Mouse (Mus musculus) adipocyte (in vitro differentiated cells): Measurements from ENCODE around the gene Krt10.

Experiments
- DNase-seq: peaks from one replicate; pipeline ENCODE4 v3.0.0-alpha.2; 2016; ENCODE audit warnings: low spot score

The Krt10 gene

DNA sequence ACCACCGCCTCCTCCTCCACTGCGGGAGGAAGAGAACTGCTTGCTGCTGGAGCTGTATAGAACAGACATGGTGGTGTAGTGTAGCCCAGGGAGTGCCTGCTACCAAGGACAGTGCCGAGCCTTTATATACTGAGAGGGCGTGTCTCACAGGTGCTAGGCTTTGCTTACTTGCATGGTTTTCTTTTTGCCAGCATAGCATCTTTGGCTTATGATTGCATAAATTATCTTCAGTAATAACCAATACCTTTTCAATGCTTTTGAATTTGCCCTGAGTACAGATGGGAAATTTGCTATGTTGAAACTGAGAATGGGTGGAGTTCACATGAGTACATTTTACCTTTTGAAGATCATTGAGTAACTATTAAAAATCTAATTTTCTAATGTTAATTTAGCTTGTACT is at the start of gene Krt10:
Krt10 (minus strand) TSS at position 101 of the 400 bp plus-strand sequence.
- no peak for DNase-seq

DNA sequence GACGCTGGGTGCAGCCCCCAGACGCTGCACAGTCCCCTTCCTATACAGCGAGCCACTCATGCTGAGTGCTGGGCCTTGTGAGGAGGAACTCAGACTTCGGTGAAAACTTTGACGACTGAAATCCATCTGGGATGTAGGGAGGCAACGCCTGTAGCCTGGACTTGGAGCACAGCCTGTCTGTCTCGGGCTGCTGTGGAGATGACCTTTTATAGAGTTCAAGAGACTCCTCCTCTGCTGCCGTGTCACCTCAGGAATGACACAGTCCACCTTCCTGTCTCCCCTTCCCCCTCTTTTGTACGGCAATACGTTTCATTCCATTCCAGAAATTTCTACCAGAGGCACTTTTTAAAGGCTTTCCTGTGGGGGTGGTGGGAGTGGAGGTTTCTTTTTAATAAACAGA is 48.8 kb upstream of the Krt10 start, which contains the start of gene Krt20:
Krt20 (minus strand) TSS at position 179 of the 400 bp plus-strand sequence.
- no peak for DNase-seq

DNA sequence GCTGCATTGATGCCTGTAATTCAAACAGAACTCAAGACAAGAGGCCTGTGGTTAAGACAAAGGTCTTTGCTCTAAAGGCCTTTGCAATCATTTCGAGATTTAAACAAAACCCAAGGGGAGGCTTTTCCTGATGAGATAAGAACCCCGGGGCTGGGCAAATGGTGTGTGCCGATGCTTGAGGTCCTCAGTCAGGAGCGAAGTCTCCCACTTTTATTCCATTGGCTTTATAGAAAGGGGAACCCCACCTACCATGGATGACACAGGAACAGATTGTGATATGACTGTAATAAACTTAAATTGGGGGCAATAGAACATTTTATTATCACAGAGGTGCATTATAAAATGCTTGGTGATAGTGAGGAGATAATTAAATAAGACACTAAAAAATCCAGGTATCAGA is 47.5 kb upstream of the Krt10 start:
- no peak for DNase-seq

DNA sequence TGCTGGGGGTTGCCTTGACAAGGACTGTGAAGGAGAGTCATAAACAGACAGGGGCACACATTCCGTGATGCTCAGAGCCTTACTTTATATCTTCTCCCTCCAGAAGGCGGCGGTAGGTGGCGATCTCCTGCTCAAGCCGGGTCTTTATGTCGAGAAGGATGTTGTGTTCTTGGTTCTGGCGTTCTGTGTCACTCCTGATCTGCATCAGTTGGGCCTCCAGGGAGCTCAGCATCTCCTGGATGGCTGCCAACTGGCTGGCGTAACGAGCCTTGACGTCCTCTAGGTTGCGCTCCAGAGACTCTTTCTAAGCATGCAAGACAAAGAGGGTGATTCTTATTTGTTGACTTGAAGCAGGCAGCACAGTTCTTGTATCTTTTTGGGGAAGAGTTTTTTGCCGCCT is 41.5 kb upstream of the Krt10 start:
- no peak for DNase-seq

DNA sequence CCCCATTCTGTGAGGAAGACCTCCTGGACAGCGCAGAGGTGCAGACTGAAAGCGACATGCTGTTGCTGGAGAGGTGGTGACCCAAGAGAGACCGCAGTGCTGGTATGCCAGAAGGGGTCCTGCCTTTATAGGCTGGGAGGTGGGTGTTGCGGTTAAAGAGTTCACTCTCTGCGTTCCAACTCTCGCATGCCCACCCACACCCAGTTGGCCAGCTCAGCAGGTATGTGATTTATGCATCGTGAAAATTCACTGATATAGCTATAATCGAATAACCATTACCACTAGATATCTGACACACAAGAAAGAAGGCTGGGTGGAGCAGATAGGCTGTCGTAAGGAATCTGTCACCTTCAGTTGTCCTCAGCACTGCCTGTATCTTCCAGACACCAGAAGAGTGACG is 33.0 kb upstream of the Krt10 start, which contains the start of gene Krt12:
Krt12 (minus strand) TSS at position 101 of the 400 bp plus-strand sequence.
- DNase-seq, result no peak

DNA sequence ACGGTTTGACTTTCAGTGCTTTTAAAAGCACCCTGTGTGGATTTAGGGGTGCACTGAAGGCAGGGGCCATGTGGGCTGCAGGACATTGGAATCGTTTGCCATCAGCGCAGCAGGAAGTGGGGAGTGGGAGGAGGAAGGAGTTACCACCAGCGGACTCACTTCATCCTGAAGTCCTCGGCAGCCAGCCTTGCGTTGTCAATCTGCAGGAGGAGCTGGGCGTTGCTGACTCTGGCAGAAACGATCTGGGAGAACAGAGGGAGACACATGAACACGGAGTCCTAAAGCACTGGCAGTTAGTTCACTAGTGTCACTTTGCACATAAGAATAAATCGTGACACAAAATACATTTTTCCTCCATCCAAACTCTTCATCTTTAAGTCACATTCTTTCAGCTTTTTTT is 31.4 kb upstream of the Krt10 start:
- DNase-seq, result no peak

DNA sequence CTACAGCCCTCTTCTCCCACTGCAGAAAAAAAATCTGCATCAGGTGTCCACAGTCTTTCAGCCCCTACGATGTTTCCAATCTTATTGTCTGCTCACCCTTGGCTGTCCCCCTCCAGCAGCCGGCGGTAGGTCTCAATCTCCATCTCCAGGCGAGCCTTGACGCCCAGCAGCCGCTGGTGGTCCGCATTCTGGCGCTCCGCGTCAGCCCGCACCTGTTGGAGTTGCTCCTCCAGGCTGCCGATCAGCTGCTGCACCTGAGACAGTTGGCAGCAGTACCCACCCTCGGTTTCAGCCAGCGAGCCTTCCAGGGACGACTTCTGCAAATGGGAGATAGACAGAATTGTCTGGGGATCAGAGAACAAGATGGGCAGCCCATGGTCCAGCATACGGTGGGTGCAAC is 28.7 kb upstream of the Krt10 start:
- no peak for DNase-seq

DNA sequence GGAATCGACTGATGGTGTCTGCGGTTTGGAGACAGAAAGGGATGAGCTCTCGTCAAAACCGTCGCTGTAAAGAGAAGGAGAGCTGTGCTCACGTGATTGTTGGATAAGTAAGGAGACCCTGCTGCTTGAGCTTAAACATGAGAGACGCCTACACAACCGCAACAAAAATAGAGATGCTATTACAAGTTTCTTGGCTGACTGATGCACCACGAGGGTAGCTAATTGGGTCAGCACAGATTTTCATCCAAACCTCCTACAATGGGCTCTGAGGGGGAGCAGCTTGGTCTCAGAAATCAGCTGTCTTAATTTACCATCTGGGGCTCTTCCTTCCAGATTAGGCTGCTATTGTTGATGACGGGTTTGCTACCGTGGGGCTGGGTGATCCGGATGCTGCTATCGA is 27.7 kb upstream of the Krt10 start:
- no peak for DNase-seq

DNA sequence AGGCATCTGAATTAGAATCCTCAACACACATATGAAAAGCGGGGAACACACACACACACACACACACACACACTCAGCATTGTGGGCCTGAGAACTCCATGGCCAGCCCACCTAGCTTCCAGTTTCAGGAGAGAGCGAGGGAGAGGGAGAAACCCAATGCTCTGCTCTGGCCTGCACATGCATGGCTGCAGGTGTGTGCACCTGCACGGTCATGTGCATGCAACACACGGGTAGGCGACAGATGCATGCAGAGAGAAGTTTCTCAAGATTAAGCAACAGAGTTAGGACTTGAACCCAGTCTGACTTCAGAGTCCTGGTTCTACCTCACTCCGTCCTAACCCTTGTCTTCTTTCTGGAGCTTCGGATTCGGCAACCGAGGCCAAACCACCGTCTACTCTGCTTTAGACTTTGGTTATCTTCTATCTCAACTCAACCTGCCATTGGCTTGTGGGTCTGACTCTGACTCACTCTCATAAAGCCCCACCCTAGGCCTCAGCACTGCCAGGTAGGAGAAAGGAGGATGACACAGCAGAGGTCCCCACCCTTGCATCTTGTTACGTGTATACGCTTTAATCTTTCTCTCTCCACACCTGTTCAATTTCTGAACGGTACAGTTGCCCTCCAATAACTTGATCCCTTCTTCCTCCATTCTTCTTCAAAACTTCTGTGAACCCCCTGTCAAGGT is 25.4 kb upstream of the Krt10 start:
- no peak for DNase-seq

DNA sequence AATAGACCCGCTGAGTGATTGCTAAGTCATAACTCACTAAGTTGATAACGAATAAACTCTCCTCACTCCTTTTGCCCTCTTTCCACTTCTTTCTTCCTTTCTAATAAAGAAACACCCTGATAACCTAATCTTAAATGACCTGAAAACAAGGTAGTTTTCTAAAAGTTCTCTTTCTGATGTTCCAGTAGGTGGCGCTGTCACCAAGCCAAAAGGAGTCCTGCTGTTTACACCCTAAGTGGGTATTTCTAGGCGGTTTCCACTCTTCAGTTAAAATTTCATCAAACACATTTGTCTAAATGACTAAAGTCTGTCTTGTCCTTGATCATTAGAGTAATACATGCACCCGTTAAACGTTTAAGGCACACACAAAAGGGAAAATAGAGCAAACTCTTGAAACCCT is 24.1 kb upstream of the Krt10 start:
- peak; percentile 59 for DNase-seq

DNA sequence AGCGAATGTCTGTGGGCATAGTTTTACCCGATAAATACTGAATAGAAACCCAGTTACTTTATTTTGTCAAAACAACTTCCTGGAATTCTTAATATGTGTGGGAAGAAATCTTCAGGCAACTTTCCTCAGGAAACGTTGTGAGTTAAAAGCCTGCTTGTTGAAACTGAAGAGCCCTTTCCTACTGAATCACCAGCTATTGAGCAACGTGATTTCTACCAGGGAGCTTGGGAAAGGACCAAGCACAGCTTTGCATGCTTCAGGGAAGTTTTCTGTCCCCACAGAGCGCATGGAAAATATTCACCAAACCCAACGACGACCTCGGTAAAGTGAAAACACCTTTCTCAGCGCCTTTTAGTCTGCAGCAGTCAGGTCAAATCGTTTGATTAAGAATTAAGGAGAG is 17.0 kb upstream of the Krt10 start:
- no peak for DNase-seq

DNA sequence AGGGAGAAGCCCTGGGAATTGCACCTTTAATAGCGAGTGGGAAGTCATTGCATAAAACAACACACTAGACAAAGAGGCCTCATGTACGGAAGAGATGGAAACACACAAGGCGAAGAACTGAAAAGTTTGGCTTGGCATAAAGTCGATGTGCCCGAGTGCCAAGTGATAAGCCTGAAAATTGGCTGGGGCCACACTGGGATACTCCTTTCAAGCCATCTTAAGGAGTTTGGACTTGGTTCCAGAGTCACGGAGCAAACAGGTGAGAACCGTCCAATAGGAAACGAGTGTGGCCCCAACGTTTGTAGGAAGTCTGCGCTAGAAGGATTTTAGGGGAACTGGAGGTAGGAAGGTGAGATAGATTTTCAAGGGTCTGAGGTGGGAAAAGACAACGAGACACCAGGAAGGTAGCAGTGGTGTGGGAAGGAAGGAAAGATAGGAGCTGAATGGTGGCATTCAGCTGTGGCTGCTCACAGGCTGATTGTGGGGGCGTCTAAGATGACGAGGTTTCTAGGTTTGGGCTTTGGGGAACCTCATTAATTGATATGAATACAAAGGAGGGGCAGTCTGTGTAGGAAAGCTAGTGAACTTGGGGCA is 10.9 kb upstream of the Krt10 start:
- DNase-seq, result no peak

DNA sequence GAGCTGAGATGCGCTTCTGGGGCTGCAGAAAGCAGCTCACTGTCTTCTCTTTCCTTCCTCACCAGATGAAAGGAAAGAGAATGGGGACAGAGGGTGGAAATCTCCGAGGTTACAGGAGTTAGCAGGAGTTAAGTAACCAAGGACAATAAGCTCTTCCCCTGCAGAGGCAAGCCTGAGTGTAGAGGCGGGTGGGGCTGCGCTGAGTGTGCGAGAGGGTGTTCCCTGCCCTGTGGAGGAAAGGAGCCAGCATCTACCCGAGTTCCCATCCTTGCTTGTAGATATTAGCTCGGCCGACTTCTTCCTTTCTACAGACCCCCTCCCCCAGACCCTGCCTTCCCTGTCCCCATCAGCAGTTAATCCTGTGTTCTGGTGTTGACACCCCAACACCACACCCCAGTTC is 9.7 kb upstream of the Krt10 start:
- no peak for DNase-seq

DNA sequence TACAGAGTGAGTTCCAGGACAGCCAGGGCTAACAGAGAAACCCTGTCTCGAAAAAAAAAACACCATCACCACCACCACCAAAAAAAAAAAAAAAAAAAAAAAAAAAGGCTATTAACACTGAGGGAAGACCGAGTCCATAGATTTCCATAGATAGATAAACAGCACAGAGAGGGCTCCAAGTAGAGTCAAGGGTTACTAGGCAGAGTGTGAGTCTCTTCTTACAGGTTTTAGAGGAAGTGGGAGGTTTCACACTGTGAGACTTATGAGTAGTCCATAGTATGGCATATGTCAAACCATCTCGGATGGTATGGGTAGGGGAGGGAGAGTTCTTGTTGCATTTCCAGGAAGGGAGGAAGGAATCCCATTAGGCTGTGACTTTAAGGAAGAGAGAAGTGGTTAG is 8.9 kb upstream of the Krt10 start:
- no peak for DNase-seq

DNA sequence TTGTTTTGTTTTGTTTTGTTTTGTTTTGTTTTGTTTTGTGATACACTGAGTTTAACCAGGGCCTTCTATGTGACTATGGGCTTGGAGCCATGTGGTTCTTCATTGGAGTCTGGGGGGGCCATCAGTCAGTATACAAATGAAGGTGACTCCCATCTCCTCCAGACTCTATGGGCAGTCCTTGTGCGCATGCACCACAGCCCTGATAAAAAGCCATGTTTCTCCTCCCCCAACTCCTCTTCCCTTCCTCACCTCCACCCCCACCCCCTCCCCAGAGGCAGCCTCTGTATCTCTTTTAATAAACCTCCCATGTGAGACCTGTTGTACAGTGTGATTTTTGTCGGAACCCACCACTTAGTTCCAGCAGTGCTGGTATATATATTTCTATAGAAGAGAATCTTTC is 7.5 kb upstream of the Krt10 start:
- no peak for DNase-seq

DNA sequence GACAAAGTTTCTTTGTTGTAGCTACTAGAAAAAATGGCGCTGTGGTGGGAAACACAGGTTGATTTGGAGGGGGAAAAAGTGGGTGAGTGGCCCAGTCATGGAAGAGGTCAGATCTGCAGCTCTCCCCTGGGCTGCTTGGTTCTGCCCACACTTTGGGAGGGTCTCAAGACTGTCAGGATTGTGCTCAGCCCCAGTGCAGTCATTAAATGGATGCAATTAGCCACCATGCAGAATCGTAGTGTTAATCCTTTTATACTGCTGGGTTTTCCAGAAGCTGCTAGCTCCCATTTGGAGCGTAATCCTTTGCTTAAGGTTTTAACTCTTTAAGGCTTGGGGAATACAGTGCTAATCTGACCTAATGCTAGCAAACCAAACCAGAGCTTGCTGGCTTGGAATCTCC is 6.9 kb upstream of the Krt10 start:
- no peak for DNase-seq

DNA sequence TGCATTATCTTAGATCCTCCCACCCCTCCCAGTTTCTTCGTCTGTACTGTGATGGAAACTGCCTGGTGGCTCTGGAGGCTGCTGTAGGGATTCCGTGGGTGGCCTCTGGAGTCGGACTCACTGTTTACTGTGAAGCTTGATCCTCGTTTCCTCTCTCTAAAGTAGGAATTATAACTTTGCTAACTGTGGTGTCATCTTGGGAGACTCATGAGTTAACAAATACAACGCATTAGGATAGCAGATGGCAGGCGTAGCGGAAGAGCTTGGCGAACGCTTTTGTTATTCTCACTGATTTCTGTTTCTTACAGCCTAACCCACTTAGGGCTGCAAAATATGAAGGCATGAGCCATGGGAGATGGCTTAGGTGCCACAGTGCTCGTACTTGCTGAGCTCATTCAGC is 3.3 kb upstream of the Krt10 start:
- no peak for DNase-seq

DNA sequence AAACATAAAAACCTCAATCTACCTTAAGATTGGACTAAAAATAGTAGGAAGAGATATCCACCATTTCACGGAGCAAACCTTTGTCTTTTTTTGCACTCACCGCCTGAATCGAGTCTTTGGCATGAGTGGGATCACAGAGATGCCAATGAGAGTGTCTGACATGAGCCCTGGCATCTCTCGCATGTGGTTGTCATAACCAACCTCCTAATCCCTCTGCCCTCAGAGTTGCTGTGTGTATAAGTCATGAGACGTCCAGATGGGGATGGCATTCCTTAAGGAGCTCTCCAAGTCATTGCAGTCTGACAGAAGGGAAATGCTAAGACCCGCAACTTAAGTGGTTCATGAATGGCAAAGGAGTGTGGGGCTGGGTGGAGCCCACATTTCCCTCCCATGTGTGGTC is 2.2 kb upstream of the Krt10 start:
- DNase-seq, result no peak

DNA sequence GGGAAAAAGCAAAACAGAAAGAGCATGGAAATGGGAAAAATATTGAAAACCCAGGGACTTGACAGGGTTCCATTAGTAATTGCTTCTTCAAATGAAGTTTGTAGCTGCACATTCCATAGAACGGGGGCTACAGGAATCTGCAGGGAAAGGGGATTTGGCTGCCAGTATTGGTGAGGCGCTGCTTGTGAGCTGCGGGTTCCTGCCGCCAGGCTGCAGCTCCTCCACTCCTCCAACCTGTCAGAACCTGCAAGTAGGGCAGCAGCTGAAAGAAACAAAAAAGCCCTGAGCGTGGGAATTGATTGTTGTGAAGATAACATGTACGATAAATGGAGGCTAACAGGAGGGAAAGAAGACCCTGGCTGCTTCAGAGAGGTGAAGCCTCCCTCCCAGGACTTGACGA is 1.7 kb upstream of the Krt10 start:
- DNase-seq, result no peak

DNA sequence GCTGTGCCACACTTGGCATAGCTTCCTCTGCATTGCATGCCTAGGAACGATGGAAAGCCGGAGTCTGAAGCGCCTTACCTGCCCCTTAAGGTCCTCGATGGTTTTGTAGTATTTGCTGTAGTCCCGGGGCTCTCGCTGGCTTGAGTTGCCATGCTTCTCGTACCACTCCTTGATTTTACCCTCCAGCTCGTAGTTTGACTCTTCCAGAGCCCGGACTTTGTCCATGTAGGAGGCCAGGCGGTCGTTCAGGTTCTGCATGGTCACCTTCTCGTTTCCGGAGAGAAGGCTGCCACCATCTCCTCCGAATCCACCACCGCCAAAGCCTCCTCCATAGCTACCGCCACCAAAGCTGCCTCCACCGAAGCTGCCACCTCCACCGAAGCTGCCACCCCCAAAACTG is 503 bp downstream of the Krt10 start:
- no peak for DNase-seq

DNA sequence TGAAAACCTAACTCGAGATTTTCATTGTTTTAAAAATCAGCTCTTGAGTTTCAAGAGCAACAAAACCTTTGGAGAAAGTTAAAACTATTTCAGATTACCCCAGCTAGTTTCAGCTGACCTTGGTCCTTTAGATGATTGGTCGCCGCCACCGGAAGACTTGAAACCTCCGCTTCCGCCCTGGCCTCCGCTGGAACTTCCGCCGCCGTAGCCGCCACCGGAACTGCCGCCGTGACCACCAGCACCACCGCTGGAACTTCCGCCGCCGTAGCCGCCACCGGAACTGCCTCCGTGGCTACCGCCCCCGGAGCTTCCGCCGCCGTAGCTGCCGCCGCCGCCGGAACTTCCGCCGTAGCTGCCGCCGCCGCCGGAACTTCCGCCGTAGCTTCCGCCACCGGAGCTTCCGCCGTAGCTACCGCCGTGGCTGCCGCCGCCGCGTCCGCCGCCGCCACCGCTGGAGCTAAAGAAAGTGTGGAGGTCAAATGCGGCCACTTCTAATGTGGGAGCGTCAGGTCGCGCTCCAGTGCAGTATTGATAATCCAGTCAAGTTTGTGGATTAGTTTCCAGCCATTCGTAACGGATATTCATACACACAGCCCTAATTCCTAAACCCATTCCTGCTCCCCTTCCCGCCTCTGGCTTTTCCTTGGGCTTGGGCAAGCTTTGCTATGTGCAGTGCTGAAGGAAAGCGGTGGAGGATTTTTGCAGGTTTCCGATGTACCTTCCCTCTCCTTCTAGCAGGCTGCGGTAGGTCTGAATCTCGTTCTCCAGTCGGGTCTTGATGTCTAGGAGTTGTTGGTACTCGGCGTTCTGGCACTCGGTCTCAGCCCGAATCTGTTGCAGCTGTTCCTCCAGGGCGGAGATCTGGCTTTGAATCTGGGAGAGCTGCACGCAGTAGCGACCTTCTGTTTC is 3.1 kb downstream of the Krt10 start:
- DNase-seq, result peak; percentile 87

DNA sequence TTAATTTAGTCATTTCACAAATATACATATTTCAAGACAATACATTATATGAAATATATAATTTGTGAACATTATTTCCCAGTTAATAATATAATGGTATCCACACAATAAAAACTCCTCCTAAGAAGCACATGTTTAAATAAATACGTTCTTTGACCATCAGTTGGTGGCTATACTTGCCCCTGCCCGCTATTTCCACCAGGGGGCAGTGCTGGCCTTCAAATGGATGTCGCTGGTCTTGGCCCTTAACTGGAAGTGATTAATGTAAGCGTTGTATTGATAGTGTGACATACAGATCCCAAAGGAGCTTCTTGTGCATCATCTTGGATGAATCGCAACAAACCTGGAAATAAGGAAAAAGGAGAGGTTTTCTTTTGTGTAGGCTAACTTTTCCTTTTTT is 9.6 kb downstream of the Krt10 start:
- DNase-seq, result peak; percentile 87

DNA sequence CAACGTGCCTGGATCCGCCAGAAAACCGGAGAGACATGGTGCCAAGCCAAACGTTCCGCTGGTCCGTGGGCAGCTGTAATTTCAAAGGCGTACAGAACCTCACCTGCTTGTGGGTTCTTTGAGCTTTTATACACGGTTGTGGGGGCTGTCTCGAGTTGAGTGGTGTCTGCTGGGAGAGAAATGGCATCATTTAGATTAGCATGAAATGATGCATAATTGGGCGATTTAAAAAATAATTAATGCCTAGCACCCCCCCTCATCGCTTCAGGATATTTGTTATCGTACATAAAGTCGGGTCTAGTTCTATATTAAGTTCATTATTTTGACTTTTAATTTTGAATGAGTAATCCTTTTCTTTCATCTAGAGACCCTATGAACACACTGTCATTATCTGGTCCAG is 14.4 kb downstream of the Krt10 start, which contains the start of gene Krt28:
Krt28 (minus strand) TSS at position 101 of the 400 bp plus-strand sequence.
- DNase-seq, result no peak
